Mouse (Mus musculus) ZHBTc4 (cell line): ENCODE measurements around the gene Plcd1.
A peak's percentile ranks its signal among the peaks of the same experiment; 100 is the strongest.

ENCODE experiments used
- DNase-seq: peaks from one replicate; pipeline ENCODE4 v3.0.0-alpha.2; 2011; ENCODE audit warnings: low read depth, low spot score

Plcd1 gene

DNA sequence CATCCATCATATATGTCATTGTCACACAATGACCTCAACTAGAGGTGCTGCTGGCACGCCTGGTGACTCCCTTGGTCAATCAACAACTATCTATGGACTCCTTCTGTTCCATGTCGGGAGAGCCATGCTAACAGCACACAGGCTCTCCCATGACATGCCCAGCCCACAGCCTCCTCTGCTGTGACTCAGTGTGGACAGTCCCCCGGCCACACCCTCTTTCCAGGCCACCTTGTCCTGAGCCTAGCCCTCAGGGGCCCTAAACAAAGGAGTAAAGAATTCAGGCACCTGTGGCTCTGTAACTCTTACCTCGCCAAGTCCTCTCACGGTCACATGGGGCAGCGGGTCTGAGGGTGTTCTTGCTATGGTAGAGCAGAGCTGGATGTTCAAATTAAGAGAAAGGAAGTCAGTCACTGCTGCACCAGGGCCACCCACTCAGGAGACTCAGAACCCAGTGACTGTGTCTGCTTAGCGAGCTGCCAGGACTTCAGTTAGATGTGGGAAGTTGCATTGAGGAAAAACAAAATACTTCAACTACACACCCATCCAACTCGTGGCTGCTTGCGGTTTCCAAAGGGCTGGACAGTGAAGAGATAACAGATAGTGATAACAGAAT is 39.2 kb downstream of the Plcd1 start:
- no peak for DNase-seq

DNA sequence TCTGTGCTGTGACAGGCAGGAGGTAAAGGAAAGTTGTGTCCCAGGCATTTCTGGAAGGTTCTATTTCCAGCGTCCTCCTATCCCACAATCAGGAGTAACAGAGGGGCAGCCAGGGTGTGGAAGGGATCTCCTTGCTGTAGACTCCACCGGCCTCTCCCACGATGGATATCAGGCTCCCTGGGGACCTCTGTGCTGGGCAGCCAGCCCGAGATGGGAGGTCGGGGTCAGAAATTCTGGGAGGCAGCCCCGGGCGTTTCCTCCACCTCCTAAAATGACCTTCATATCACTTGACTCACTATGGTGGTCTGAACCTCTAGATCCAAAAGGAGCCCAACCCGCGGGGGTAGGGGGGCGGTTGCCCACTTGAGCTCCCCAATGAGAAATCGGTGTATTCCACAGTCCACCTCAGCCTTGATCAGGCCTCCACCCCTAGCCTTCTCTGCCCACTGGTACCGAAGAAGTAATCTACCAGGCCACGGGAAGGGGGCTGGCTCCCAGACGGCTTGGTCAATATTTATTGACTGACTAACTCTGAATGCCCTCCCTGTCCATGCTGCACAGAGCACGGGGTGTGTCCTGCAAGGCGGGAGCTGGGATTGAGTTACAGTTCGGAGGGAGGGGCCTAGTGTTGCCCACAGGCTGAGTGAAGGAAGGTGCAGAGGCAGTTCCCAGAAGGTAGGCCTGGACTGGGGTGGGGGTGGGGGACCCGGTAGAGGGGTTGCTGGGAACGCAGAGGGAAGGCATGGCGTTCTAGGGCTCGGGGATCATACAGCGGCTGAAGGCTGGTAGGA is 41.0 kb downstream of the Plcd1 start, which contains the start of gene Vill:
Gene Vill (plus strand): TSS at position 625 of the 791 bp plus-strand sequence.
- peak; percentile 66 for DNase-seq

DNA sequence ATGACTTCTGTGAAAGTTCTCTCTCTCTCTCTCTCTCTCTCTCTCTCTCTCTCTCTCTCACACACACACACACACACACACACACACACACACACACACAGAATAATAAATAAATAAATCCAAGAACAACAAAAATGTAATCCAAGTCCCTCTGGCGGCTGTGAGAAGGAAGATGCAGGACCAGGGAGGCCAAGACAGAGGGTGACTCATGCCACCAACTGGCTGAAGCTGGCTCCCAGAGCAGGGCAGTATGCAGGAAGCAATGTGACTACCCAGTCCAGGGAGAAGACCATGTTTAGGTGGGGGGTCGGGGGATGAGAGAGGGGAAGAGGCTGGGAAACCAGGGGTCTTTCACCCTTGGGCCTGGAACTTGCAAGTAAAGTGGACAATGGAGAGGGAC is 42.1 kb downstream of the Plcd1 start:
- no peak for DNase-seq

DNA sequence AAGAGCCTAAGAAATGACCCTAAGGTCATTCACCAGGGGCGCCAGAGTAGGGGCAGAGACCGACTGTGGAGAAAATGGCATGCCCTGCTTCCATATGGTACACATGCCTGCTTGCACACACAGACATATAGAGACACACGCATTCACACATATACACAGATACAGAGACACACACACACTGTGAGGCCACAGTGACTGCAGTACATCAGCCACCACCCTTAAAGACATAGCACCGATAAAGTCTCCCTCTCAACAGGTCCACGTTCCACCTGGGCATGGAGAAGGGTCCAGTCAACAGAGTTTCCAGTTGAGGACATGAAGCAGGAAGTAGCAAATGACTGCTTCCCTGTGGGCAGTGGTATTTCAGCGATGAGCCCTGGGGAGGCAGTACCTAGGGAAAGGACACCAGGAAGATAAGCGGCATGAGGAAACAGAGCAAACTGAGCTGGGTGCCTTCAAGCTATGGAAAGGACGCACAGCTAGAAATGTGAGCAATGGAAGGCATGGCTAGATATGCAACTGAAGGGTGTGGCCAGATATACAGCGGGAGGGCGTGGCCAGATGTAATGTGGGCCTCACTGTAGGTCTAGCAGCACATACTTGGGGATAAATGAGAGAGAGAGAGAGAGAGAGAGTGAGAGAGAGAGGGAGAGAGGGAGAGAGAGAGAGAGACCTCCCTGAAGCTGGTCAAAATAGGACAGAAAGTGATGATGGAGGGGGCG is 45.0 kb downstream of the Plcd1 start:
- DNase-seq, result no peak

DNA sequence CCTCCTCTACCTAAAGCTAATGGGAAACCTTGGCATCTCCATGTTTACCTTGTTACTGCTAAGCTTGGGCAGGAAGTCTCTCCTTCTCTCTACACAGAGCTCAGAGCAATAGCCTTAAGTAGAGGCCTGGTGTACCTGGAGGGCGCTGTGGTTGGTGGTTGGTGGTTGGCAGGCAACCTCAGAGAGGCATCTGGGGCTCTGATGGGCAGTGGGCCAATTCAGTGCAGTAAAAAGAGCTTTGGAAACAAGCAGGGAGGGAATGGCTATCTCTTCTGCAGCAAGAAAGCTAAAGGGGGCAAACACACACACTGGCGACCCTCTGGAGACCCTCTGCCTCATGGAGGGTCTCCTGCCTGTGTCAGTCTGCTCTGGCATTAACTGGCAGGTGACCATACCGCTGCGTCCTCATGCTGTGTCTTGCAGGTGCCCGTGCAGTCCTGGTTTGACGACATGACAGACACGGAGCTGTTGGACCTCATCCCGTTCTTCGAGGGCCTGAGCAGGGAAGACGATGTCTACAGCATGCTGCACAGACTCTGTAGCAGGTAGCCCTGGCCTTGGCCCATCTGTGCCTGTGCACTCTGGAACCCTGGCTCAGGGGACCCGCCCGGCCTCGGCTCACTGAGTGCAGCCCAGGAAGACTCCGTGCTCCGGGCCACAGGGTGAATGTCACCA is 53.1 kb downstream of the Plcd1 start:
- no peak for DNase-seq

DNA sequence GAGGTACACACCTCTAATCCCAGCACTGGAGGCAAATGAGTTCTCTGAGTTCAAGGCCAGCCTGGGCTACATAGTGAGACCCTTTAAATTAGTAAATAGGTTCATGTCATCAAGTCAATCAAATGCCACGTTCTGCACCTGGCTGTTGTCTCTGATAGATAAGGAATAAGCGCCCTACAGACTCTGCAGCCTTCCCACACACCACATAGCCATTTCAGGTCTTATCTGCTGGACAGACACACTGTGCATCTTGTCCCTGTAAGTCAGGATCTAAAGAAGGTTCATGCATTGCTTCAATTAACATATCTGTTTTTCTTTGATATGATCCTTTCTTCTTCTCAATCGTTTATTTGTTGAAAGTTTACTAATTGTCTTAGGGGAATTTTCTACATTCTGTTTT is 54.7 kb downstream of the Plcd1 start:
- DNase-seq, result no peak

DNA sequence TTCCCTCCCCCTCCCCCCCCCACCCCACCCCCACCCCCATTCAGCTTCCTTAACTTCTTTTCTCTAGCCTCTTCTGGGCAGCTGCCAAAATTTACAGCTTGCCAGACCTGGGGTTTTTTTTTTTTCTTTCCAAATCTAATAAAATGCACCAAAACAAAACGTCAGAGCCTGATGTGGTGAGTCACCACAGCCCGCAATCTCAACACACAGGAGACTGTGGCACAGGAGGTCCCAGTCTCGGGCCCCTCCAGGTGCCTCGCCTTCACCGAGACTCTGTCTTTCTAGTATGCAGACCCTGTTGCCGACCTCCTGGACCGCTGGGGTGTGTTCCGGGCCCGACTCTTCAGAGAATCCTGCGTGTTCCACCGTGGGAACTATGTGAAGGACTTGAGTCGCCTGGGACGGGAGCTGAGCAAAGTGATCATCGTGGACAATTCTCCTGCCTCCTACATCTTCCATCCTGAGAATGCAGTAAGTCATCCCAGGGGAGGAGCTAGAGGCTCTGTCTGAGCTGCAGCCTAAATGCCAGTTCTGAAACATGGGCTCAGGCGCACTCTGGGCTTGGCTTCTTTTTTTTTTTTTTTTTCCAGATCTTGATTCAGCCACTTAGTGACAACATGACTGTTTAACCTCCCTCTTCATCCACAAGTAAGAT is 56.1 kb downstream of the Plcd1 start:
- DNase-seq, result no peak

DNA sequence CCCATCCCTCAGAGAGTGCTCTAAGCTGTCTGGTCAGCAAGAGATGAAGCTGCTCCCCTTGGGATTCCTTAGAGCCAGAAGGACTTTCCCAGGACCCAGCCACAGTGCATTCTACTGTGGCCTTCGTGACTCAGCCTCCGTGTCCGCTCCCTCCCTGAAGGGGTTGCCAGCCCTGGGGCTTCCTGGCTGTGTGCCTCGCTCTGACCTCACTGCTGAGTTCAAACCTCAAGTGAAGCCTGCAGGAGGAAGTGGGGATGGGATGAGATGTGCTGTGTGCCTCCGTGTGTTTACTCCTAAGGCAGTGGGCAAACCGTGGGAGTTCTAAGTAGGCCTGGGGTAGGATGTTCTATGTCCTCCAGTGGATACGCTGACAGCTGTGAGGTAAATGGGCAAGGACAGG is 57.5 kb downstream of the Plcd1 start:
- no peak for DNase-seq

DNA sequence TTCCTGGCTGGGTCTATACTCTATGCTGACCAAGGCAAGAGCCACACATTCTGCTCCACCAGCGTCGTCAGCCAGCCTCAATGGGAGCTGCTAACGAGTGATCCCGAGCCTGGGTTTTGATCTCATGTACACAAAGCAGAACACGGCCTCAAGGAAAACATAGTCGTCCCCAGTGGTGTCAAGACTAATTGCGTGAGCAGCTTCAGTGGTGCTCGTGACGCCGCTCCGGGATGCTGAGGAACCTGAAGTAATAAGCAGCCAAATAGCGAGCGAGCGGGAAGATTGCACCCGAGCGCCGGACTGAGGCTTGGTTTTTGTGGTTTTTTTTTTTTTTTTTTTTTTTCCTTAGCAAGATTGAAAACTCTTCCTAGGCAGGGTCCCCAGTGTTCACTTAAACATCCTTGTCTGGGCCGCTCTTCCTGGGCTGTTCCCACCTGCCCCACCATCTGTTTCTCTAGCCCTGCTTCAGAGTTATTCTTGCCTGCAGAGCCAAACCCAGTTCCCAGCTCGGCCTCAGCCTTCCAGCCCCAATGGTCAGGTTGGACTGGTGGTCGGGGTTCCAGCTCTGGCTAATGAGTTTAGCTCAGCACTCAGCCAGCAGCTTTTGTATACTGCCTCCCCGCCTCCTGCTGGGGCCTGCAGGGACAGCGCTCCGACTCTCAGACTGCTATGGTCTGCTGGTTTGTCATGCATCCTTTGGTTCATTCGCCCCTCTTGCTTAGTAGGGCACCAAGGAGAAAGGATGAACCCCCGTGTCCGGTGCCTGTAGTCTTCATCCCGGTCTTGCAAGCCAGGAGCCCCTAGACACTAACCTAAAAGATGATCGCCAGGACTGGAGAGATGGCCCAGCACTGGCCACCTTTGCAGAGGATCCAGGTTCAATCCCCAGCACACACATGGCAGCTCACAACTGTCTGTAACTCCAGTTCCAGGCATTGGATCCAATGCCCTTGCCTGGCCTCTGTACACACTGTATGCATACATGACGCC is 58.3 kb downstream of the Plcd1 start:
- DNase-seq, result no peak

DNA sequence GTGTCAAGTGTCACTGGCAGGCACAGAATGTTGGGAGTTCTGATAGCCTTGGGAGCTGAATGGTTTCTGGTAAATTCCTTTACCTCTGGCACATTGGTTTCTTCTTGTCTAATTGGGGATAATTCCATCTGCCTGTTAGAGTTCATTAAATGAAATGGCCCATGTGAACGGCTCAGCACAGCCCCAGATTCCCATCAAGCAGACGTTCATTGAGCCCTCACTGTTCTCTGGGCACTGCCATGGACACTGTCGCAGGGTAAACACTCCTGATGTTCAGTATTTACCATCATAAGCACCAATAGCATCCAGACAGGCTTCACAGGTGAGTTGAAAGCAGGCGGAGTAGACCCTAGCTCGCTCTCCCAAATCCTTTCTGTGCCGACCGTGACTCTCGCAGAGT is 59.2 kb downstream of the Plcd1 start:
- no peak for DNase-seq

DNA sequence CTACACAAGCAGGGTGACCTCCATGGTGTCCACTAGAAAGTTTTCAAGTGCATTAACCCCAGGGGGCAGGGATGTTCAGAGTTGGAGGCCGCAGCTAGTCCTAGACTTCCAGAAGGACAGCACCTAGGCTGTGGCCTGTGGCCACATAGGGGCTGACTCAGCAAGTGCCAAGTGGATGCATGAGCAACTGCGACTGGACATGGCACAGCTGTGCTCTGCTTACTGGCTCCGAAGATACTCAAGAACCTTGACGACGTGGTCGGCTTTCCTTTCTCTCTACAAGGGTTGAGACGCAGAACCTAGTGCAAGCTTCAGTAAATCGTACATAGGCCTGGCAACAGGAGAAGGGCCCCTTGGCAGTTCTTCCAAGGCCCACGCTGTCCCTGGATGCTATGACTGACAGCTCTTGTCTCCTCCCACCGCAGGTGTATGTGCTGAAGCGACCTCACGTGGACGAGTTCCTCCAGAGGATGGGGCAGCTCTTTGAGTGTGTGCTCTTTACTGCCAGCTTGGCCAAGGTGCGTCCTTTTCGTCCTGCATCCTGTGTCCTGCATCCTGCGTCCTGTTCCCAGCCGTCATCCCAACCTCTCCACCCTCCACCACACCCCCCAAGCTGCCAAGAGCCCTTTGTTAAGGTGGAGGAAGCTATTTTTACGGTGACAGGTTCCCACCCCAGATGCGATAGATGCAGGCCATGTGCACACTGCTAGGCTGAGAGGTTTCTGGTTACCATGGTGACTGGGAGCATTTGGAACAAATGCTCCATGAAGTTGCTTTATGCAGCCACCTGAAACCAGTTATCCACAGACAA is 60.0 kb downstream of the Plcd1 start:
- peak; percentile 36 for DNase-seq

DNA sequence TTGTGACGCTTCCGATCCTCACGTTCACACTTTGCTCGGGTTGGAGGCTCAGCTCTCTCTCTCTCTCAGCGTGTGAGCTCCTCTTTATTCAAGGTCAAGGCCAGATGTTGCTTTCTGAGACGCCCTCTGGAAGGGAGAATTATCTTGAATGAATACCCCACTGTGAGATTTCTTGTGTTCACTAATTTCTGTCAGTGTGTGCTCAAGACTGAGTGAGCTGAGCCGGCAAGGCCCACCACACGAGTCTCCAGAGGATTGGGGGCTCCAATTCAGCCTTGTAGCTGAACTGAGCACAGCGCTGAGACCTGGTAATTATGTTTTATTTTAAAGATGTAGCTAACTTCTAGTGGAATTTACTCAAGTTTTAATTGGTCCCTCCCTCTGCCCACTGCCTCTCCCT is 60.8 kb downstream of the Plcd1 start:
- no peak for DNase-seq

DNA sequence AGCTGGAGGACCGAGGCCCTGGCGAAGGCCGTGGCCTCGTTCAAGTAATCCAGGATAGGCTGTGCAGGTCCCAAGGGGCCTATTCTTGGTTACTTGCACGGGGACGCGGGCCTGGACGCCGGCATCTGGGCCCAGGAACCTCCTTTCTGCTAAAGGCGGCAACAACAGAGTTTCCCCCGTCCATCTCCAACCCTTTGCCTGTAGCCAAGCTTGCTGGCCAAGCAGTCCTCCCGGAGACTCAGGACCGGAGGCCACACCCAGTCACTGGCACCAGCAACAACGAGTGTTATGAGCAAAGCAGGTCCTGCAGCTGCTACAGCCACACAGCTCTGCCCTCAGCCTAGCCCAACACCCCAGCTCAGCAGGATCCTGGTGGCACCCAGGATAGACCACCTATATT is 61.5 kb downstream of the Plcd1 start:
- no peak for DNase-seq

DNA sequence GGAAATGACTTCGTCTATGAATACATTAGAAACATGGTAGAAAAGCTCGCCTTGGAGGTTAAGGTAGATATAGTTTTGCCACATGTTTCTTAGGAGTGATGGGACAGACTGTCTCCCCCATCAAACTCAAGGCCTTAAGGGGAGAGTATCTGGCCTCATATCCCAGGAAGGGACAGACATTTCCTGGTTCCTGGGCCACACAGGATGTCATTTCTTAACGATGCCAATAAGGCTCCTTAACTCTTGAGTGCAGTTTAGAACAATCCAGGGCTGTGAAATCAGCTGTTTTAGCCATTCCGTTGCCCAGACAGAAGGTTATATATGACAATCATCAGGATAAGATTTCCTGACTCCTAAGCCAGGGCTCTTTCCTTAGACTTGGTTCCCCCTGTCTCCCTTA is 62.3 kb downstream of the Plcd1 start:
- DNase-seq, result no peak

DNA sequence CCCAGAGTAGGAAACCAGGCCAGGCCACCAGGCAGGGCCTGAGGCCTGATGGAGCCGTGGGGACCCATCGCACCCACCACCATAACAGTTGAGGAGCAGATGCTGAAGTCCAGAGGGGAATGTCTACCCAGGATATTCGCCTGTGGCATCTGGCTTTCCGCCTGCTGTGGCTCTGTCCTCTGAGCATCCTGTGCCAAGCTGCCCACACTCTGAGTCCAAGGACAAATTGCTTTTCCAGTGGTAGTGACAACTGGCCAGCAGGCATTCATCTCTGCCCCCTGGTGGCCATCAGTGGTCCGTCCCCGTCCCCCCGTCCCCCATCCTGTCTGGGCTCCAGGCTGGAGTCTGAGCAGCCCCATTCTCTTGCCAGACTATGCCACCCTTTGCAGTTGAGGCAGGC is 63.7 kb downstream of the Plcd1 start:
- peak; percentile 44 for DNase-seq

DNA sequence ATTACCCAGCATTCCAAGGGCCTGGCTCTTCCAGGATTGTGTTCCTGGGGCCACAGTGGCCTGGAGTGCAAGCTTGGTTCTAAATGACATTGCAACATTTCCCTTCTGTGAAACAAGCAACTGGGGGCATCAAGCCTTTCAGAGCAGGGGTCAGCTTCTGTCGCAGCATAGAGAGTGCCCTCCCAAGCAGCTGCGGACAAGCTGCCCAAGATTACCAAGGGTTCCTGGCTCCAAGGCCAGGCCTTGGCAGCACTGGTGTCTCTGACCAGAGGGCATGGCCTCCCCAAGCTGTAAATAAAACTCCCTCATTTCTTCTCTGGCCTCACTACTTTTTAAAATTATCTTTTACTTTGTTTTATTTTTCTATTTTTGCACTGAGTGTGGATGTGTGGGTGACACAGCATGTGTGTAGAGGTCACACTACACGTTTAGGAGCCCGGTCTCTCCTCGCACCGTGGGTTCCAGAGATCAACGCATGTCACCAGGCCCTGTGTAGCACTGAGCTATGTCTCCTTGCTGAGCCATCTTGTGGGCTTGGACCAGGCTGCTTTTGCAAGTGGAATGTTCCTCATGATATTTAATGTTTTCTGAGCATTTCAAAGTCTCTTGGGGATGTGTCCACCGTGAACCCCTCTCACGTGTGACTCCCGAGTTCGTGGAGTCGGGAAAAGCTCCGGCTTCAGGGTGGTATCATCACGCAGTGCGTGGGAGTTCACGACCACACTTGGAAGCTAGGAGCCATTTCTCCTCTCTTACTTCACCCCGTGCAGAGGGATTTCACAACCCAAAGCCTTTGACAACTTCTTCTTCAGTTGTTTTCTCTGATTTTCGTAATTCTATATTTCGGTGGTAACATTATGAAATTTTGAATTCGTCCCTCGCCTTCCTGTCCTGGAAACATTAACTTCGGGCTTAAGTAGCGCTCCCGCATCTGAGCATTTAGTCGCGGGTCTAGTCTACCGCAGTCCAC is 64.8 kb downstream of the Plcd1 start:
- DNase-seq, result no peak

DNA sequence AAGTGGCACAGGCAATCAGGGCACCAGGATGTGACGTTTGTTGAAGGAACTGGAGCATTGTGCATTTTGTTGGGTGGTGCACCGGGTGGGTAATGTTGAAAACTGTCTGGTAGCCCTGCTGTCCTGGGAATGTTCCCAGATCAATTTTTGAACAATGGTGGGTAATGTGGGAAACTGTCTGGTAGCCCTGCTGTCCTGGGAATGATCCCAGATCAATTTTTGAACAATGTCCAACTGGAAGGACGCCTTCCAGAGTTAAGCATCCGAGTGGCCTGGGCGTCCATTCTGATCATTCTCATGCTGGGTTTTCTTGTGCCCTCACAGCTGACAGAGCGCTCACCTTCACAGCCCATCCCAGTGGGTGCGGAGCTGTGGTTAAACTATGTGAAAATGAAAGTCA is 66.0 kb downstream of the Plcd1 start:
- DNase-seq, result no peak

DNA sequence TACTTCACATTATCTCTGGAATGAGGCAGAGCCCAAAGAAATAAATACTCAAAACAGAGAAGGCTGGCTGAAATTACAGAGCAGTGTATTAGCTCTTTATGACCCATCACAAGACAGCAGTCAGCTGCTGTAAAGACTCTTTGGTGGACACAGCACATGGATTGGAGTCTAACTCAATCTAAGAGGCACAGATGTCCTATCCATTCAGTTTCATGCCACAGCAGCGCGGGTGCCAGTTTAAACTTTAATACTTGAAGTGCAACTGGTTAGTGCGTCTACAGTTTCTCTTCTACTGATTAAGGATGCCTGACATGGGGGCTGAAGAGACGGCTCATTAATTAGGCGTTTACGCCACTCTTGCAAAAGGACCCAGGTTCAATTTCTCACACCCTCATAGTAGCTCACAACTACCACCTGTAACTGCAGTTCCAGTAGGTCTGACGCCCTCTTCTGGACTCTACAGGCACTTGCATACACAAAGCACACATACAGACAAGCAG is 67.4 kb downstream of the Plcd1 start:
- DNase-seq, result no peak
